21 mouse cellular contexts compared by ENCODE assay signal in genomic region chr5:88569541-88569940, GRCm38 (mm10). TPM values are rescaled to one million over a fixed set of nuclear protein-coding genes. Genes with fewer than 3 reads are reported as not detected.
DNase-seq lines count a peak whose midpoint lies in the region; ATAC-seq lines count a peak whose summit lies in the region.
"Had no signal": no experiment of that assay in that cellular context is flagged by ENCODE, and none has a peak within 500 bp of the region (broad histone marks: within the 10 kb centered on the region; RNA-seq: fewer than 3 reads in every experiment).

No protein-coding gene starts in this region.

- no peaks in the 10 kb centered on the region for H3K9me3 ChIP-seq in kidney, embryonic 16.5 days (ENCODE audit: low read length)
- H3K9me3 ChIP-seq: embryonic facial prominence, embryonic 10.5 days; forebrain, embryonic 15.5 days; heart, embryonic 15.5 days; hindbrain, embryonic 10.5 days had no signal

- no peak overlapping the region for H3K4me2 ChIP-seq in kidney, embryonic 16.5 days (replicated peaks; ENCODE audit: low read depth, low read length)
- H3K4me2 ChIP-seq: forebrain, embryonic 15.5 days; heart, embryonic 11.5 days; heart, embryonic 15.5 days; hindbrain, embryonic 14.5 days had no signal

- DNase-seq in heart, adult 11 months = peak; percentile 28
- DNase-seq in heart, postnatal 14 days = no peak
- DNase-seq in kidney, adult 8-10 months = peak; percentile 63 to 81
- peak; percentile 52 to 77 for DNase-seq in kidney, postnatal 36 days
- DNase-seq in c-Kit-positive CD71-positive TER-119-positive erythroid progenitor cells, embryonic 14.5 days (ENCODE audit: low spot score) = no peak
- DNase-seq in spleen, postnatal 10 days (ENCODE audit: low spot score in 2 of 2) = no peak
- DNase-seq: adrenal gland, postnatal 10 days; cerebellum, adult 18-20 months; cerebellum, adult 9-11 months; cerebellum, postnatal 36 days; gastrocnemius, postnatal 36 days; heart, adult 2 months had no signal

- no peak overlapping the region for H3K4me3 ChIP-seq in kidney, embryonic 16.5 days (ENCODE audit: low read length)
- H3K4me3 ChIP-seq: embryonic facial prominence, embryonic 10.5 days; forebrain, embryonic 15.5 days; heart, adult 2 months; heart, embryonic 15.5 days; hindbrain, embryonic 10.5 days had no signal

- intact Hi-C loops in heart, postnatal 14 days (cut with DNase I) = loop anchor here (5.0 to 10.0 kb wide), 2 partner anchors 103 to 195 kb away; partner anchors contain the start of gene Dck

- peaks cover 9% of the 10 kb centered on the region for H3K4me1 ChIP-seq in kidney, embryonic 16.5 days (ENCODE audit: insufficient read depth, low read length)

- 0 out of 2 replicates have a peak, but pooled peaks cover 9% of the 10 kb centered on the region for H3K36me3 ChIP-seq in kidney, embryonic 16.5 days (ENCODE audit: insufficient read depth, low read length)
- H3K36me3 ChIP-seq: forebrain, embryonic 15.5 days had no signal

- WGBS in kidney, embryonic 16.5 days = 54% methylated on average over 3 of the region's 3 CpGs

- H3K27ac ChIP-seq in kidney, embryonic 16.5 days (ENCODE audit: low read length) = peak overlapping the region; percentile 65
- H3K27ac ChIP-seq: embryonic facial prominence, embryonic 10.5 days; forebrain, embryonic 15.5 days; heart, adult 2 months; heart, embryonic 15.5 days; hindbrain, embryonic 10.5 days; hindbrain, embryonic 14.5 days had no signal

- H3K9ac ChIP-seq in kidney, embryonic 16.5 days (replicated peaks; ENCODE audit: low read length) = no peak overlapping the region
- H3K9ac ChIP-seq: forebrain, embryonic 15.5 days; heart, embryonic 15.5 days; hindbrain, embryonic 14.5 days had no signal

- no peaks in the 10 kb centered on the region for H3K27me3 ChIP-seq in kidney, embryonic 16.5 days (ENCODE audit: insufficient read depth, low read length)
- H3K27me3 ChIP-seq: forebrain, embryonic 15.5 days; heart, embryonic 15.5 days had no signal

- ATAC-seq in kidney, embryonic 16.5 days (ENCODE audit: low FRiP score, low TSS enrichment) = peak; percentile 7; the same call in 1 of the 2 replicates
- ATAC-seq: forebrain, embryonic 15.5 days had no signal

RNA-seq across cellular contexts. Expression of gene Rufy3, which starts 4.7 kb away (rescaled TPM):
- 10 to 100 TPM; 11.0 to 11.2 TPM for total RNA-seq in heart, postnatal 14 days (2021)
- polyA plus RNA-seq in kidney, embryonic 16.5 days (2015; fragmentation: Nextera tagmentation; extraction: Ambion mirVana) = 15.3 and 16.8 TPM in 2 replicates

RNA-seq across cellular contexts. Expression of gene Utp3, which starts 15.3 kb away (rescaled TPM):
- total RNA-seq in heart, postnatal 14 days (2021) = 10 to 100 TPM; 20.5 to 20.7 TPM
- polyA plus RNA-seq in kidney, embryonic 16.5 days (2015; fragmentation: Nextera tagmentation; extraction: Ambion mirVana) = 73.1 and 78.0 TPM in 2 replicates

RNA-seq across cellular contexts. Expression of gene Jchain, which starts 41.9 kb away (rescaled TPM):
- total RNA-seq in heart, postnatal 14 days (2021) = 1 to 10 TPM in 1 of 2 experiments, under 1 TPM in 1; 0.33 to 1.2 TPM
- polyA plus RNA-seq in kidney, embryonic 16.5 days (2015; fragmentation: Nextera tagmentation; extraction: Ambion mirVana) = 0.11 and 0.17 TPM in 2 replicates
- total RNA-seq: MEL had no signal
- polyA plus RNA-seq: C2C12; embryonic facial prominence, embryonic 10.5 days; heart, embryonic 11.5 days had no signal

Comparison
In these comparisons a context has a peak if more than half of its experiments do, and no peak if none do; other contexts are left out.
1. DNase-seq: peak in heart, adult 11 months (single experiment), kidney, adult 8-10 months (2 of 2) and kidney, postnatal 36 days (2 of 2); none in heart, postnatal 14 days (0 of 2), c-Kit-positive CD71-positive TER-119-positive erythroid progenitor cells, embryonic 14.5 days (single experiment) and spleen, postnatal 10 days (0 of 2).